Mouse (Mus musculus): ENCODE results near the gene Mef2d.

DNA sequence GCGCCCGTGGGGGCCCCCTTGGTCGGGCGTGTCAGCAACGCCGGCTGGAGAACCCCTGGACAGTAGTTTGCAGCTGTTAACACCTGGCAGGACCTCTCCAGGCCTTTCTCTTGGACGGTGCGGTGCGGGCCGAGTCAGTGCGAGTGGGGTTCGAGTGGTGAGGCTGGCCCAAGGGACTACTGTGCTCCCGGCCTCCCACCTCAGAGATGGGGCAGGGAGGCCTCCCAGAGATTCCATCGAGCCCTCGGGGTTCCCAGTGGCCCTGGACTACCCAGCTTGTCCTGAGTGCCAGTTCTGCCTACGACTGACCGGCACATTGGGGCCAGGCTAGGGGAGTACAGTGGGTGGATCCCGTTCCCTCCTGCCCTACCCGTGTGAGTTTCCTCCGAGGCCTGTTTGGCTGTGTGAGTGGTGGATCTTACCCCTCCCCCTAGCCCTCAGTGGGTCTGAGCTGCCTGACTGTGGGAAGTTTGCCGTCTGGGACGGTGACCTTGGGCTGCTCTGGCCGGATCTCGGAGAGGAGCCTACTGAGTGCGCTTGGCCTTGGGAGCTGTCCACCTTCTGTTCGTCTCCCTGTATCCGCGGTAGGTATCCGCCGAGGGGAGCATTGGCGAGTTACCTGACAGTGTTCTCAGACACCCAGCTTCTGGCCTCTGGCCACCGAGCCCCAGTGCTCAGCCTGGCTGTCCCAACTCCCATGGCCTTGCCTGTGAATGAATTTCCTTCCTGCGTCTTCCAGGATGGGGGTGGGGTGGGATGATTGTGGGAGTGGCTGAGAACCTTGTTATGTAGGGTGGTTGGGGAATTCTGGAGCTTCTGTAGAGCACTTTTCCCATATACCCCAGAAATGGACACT is 972 bp downstream of the Mef2d start:
- TF ChIP-seq POLR2A (IDR thresholded peaks at IDR 0.05; ENCODE audit: insufficient read depth, low read length): no peak
- TF ChIP-seq CTCF (IDR thresholded peaks at IDR 0.05; ENCODE audit: low read depth, low read length): no peak

Data from ES-Bruce4 (cell line).